Mouse (Mus musculus) midbrain, embryonic 10.5 days (tissue): ENCODE measurements around the gene Zdhhc4. TPM values are rescaled to one million over a fixed set of nuclear protein-coding genes. Genes with fewer than 3 reads are reported as not detected.

Source experiments
- DNase-seq: peaks from one replicate; pipeline ENCODE4 v3.0.0-alpha.2; 2017; ENCODE audit warnings: low spot score
- H3K27ac ChIP-seq: fragments of 300-500 bp; sonication (generic); replicated peaks from 2 replicates; pipeline ENCODE4 v1.5.1; 2016; ENCODE audit warnings: mild to moderate bottlenecking
- H3K27me3 ChIP-seq: fragments of 300-500 bp; sonication (generic); 2 replicates; pipeline ENCODE4 v1.6.1; 2016; ENCODE audit warnings: low read depth, mild to moderate bottlenecking; ENCODE audit not compliant: poor library complexity, severe bottlenecking
- H3K36me3 ChIP-seq: fragments of 300-500 bp; sonication (generic); 2 replicates; pipeline ENCODE4 v1.6.1; 2016; ENCODE audit warnings: mild to moderate bottlenecking, moderate library complexity
- H3K4me1 ChIP-seq: fragments of 300-500 bp; sonication (generic); 2 replicates; pipeline ENCODE4 v1.6.1; 2016
- H3K4me3 ChIP-seq: fragments of 300-500 bp; sonication (generic); 2 replicates; pipeline ENCODE4 v1.5.1; 2016; ENCODE audit warnings: mild to moderate bottlenecking, moderate library complexity
- H3K9me3 ChIP-seq: fragments of 300-500 bp; sonication (generic); replicated peaks from 2 replicates; pipeline ENCODE4 v1.6.1; 2016; ENCODE audit warnings: mild to moderate bottlenecking
- WGBS: fragments of 180-500 bp; shearing (Covaris S2); methylation state at CpG from one replicate; pipeline ENCODE4 v1.1.7; 2016; 5-methylcytosine and 5-hydroxymethylcytosine counted together
- polyA plus RNA-seq: library from polyadenylated mRNA; unstranded; fragments of >200 nt; fragmentation: Nextera tagmentation; extraction: Ambion mirVana; gene quantifications from 2 replicates; pipeline ENCODE4 v1.2.1, GENCODE M21; 2016

The Zdhhc4 gene
- 64.8 and 72.9 TPM in 2 replicates for polyA plus RNA-seq

DNA sequence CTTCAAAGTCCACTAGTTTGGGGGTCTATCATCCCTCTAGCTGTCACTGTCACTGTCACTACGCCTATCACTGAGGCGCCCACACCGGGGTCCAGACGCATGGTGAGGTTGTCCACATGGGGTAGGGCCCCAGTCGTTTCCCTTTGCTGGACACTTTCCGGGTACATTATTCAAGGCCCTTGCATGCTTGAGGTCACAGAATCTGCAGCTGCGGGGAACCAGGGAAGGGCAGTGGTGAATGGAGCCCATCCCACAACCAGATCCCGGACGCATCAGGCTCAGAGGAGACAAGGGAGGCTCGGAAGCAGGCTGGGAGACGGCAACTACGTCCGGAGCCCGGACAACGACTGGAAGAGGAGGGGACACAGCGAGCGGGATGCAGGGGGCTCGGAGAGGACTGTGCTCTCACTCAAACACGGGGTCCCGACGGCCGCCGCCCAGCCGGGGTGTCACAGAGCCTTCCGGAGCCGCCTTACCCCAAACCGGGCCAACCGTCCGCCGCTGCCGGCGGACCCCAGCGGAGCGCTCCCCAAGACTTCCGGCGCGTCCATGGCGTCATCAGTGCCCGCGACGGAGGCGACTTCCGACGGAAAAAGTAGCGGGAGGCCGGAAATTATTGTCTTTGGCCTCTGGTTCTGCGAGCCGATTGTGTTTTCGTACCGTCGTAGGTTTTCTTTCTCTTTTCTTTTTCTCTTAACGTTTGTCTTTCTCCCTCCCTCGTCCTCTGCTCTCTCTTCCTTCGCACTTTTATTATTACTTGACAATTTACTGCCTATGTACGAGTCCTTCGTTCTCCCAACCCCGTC, at the start of gene Zdhhc4:
Gene Zdhhc4 (minus strand): TSS at position 567 of the 806 bp plus-strand sequence.
- Histone ChIP-seq H3K4me3 (peak within 1 kb of the TSS; percentile 84), H3K36me3 (peaks cover 31% of the 10 kb centered on the region), H3K9me3 (no peaks in the 10 kb centered on the region), H3K27ac (peak within 1 kb of the TSS; percentile 87), H3K27me3 (no peaks in the 10 kb centered on the region), H3K4me1 (peaks cover 21% of the 10 kb centered on the region)
- DNase-seq: peak; percentile 88
- under 1% methylated on average over 57 of the region's 57 CpGs for WGBS

GRCm38 (mm10) chr5:143376156-143376555, 47.1 kb upstream of the Zdhhc4 start:
- Histone ChIP-seq H3K27me3 (peaks cover 49% of the 10 kb centered on the region), H3K27ac (no peak overlapping the region), H3K4me1 (peaks cover 10% of the 10 kb centered on the region), H3K36me3 (no peaks in the 10 kb centered on the region), H3K9me3 (no peaks in the 10 kb centered on the region), H3K4me3 (no peak overlapping the region)
- DNase-seq: no peak
- WGBS: 84% methylated on average over 4 of the region's 4 CpGs

DNA sequence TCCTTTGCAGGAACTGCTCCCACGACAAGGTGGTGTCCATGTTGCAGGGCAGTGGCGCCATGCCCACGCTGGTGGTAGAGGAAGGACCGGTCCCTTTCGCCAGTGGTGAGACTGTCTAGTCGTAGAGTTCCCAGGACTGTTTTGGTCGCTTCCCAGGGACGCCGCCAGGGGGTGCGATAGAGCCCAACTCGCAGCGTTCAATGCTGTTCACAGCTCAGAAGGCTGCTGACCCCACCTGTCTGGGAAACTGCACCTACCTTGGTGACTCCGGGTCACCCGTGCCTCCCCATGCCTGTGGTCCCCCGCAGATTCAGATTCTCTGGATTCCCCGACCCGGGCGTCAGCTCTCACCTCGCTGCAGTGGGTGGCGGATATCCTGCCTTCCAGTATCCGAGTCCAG, 46.2 kb upstream of the Zdhhc4 start:
- H3K36me3 ChIP-seq: no peaks in the 10 kb centered on the region
- DNase-seq: peak; percentile 75
- no peaks in the 10 kb centered on the region for H3K9me3 ChIP-seq
- WGBS: 9% methylated on average over 21 of the region's 21 CpGs
- H3K4me1 ChIP-seq: peaks cover 10% of the 10 kb centered on the region
- H3K27ac ChIP-seq: no peak overlapping the region
- H3K27me3 ChIP-seq: peaks cover 57% of the 10 kb centered on the region
- peak overlapping the region; percentile 33; the same call in 1 of the 2 replicates for H3K4me3 ChIP-seq

GRCm38 (mm10) chr5:143372818-143373217, 43.8 kb upstream of the Zdhhc4 start:
- Histone ChIP-seq H3K4me3 (peak overlapping the region; percentile 46), H3K9me3 (no peaks in the 10 kb centered on the region), H3K36me3 (no peaks in the 10 kb centered on the region), H3K4me1 (peaks cover 18% of the 10 kb centered on the region), H3K27ac (no peak overlapping the region), H3K27me3 (peaks cover 81% of the 10 kb centered on the region)
- 2% methylated on average over 35 of the region's 35 CpGs for WGBS
- DNase-seq: peak; percentile 32

- H3K27me3 ChIP-seq: peaks cover 92% of the 10 kb centered on the region
- no peak overlapping the region for H3K27ac ChIP-seq
- no peaks in the 10 kb centered on the region for H3K36me3 ChIP-seq
- H3K9me3 ChIP-seq: no peaks in the 10 kb centered on the region
- H3K4me3 ChIP-seq: no peak overlapping the region
- 56% methylated on average over 4 of the region's 4 CpGs for WGBS
- no peak for DNase-seq
- H3K4me1 ChIP-seq: peaks cover 18% of the 10 kb centered on the region
Measured at GRCm38 (mm10) chr5:143371146-143371510, 42.1 kb upstream of the Zdhhc4 start.

- Histone ChIP-seq H3K4me1 (peaks cover 17% of the 10 kb centered on the region), H3K27me3 (peaks cover 94% of the 10 kb centered on the region), H3K4me3 (peak overlapping the region; percentile 43), H3K9me3 (no peaks in the 10 kb centered on the region), H3K36me3 (no peaks in the 10 kb centered on the region), H3K27ac (no peak overlapping the region)
- DNase-seq: no peak
- 24% methylated on average over 17 of the region's 17 CpGs for WGBS
Measured at GRCm38 (mm10) chr5:143370416-143371145, 41.5 kb upstream of the Zdhhc4 start.

DNA sequence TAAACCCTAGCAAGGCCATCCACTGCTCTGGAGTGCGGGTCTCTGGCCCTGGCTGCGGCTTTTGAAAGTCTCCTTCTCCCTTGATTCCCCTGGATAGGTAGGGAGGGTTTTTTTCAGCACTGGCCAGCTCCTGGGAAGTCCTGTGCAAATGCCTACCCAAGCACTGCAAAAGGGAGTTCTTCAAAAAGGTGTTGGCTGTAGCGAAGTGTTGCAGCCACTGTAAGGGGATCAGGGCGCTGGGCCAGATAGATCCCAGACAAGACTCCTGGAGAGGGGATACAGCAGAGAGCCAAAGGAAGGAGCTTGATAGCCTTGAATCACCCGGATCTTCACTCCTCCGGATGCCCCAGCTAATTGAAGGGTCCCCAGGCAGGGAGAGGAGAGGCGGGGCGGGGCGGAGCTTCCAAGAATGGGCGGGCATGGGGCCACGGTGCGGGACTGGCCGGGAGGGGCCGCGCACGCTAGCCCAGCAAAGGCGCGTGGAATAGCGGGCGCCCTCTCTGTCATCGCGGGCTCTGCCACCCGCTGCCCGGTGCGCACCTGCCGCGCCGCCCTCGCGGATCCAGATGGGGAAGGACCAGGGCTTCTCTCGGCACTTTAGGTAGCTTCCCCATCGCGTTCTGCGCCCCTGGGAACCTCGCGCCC, 40.7 kb upstream of the Zdhhc4 start:
- no peak for DNase-seq
- H3K4me3 ChIP-seq: peak overlapping the region; percentile 43
- peaks cover 94% of the 10 kb centered on the region for H3K27me3 ChIP-seq
- H3K36me3 ChIP-seq: no peaks in the 10 kb centered on the region
- peaks cover 17% of the 10 kb centered on the region for H3K4me1 ChIP-seq
- WGBS: 2% methylated on average over 36 of the region's 36 CpGs
- H3K27ac ChIP-seq: no peak overlapping the region
- no peaks in the 10 kb centered on the region for H3K9me3 ChIP-seq

GRCm38 (mm10) chr5:143367931-143368330, 38.9 kb upstream of the Zdhhc4 start:
- no peak overlapping the region for H3K27ac ChIP-seq

DNA sequence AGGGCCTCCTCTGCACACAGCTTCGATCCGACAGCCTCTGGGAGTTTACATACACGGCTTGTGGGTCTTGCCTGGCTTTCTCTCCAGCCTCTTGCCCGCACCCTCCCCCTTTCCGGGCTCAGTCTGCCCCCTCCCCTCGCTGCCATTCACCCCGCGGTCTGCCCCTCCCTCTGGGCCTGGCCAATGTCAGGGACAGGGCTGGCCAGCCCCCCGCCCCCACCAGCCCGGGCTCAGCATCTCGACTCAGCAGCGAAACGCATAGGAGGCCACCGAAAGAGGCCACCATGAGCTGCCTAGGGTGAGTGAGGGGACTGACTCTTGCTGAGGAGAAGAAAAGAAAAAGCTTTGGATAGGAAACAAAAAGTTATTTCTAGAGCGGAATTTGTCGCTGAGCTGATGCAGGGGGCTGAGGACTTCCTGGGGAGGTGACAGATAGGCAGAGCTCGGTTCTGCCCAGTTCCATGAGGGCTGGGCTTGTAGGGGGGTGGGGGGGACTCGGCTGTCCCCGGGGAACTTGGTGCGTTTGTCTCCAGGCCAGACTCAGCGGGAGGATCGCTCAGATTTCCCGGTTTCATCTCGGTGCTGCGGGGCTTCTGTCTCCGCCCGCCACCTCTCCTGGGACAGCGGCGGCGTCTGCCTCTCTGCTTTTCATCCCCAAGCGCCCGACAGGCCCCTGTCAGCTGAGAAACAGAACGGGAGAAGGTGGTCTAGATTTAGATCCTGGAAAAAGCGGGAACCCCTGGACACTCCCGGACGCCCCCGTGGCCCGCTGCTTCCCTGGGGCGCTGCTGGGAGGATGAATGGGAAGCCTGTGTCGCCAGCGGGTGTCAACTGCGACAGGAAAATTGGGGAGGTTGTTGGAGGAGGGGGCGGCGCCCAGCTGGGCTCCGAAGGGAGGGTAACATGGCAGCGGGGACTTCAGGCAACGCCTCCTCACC, 34.9 kb upstream of the Zdhhc4 start:
- Histone ChIP-seq H3K27me3 (peaks cover 83% of the 10 kb centered on the region), H3K36me3 (no peaks in the 10 kb centered on the region), H3K4me3 (peak overlapping the region; percentile 66), H3K9me3 (no peaks in the 10 kb centered on the region), H3K27ac (peak overlapping the region; percentile 74), H3K4me1 (peaks cover 20% of the 10 kb centered on the region)
- WGBS: under 1% methylated on average over 47 of the region's 47 CpGs
- DNase-seq: peak; percentile 81

More at GRCm38 (mm10) chr5:143367931-143368330, 38.9 kb upstream of the Zdhhc4 start:
- H3K27me3 ChIP-seq: peaks cover 94% of the 10 kb centered on the region
- H3K4me1 ChIP-seq: peaks cover 30% of the 10 kb centered on the region
- 78% methylated on average over 3 of the region's 3 CpGs for WGBS
- DNase-seq: no peak
- no peaks in the 10 kb centered on the region for H3K9me3 ChIP-seq
- no peaks in the 10 kb centered on the region for H3K36me3 ChIP-seq
- H3K4me3 ChIP-seq: no peak overlapping the region

GRCm38 (mm10) chr5:143361428-143361827, 32.4 kb upstream of the Zdhhc4 start:
- no peak overlapping the region for H3K27ac ChIP-seq
- 78% methylated on average over 7 of the region's 7 CpGs for WGBS
- peaks cover 89% of the 10 kb centered on the region for H3K27me3 ChIP-seq
- H3K4me3 ChIP-seq: no peak overlapping the region
- H3K9me3 ChIP-seq: no peaks in the 10 kb centered on the region
- no peak for DNase-seq
- H3K36me3 ChIP-seq: no peaks in the 10 kb centered on the region
- peaks cover 34% of the 10 kb centered on the region for H3K4me1 ChIP-seq

DNA sequence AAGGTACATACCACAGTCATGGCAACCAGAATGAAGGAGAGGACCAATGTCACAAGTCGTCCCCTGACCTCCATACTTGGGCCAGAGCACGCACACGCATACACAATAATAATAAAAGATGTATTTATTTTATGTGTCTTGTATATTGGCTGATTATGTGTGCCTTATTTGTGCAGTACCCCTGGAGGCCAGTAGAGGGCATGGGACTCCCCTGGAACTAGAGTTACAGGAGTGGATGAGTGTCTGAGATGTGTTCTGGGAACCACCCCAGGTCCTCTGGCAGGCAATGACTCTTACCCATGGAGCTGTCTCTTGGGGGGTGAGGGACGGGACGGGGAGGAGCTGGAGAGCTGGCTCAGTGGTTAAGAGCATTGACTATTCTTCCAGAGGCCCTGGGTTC, 30.9 kb upstream of the Zdhhc4 start:
- Histone ChIP-seq H3K27me3 (peaks cover 75% of the 10 kb centered on the region), H3K36me3 (no peaks in the 10 kb centered on the region), H3K27ac (no peak overlapping the region), H3K4me1 (peaks cover 42% of the 10 kb centered on the region), H3K4me3 (no peak overlapping the region), H3K9me3 (no peaks in the 10 kb centered on the region)
- no peak for DNase-seq
- 56% methylated on average over 5 of the region's 5 CpGs for WGBS

DNA sequence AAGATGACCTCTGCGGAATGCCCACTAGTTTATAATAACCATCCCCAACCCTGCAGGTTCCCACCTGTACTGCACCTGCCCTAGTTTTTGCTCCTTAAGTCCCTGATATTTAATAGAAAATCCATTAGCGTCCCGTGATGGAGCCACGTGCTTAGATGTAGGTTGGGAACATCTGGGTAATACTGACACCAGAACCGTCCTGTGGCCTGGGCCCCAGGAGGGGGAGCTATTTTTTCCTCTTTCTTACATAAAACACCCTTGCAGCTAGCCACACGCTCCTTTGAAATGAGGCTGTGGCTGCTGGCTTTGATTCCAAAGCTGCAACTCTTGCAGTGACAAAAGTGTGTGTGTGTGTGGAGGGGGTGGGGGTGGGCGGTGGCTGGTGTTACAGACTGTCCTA, 30.2 kb upstream of the Zdhhc4 start:
- DNase-seq: no peak

More for the DNA sequence above, 30.2 kb upstream of the Zdhhc4 start:
- peaks cover 67% of the 10 kb centered on the region for H3K27me3 ChIP-seq
- no peak overlapping the region for H3K4me3 ChIP-seq
- WGBS: 42% methylated on average over 7 of the region's 7 CpGs
- no peak overlapping the region for H3K27ac ChIP-seq
- peaks cover 34% of the 10 kb centered on the region for H3K4me1 ChIP-seq
- H3K9me3 ChIP-seq: no peaks in the 10 kb centered on the region
- H3K36me3 ChIP-seq: no peaks in the 10 kb centered on the region
